Mouse (Mus musculus): ENCODE results near the gene Rnf150. TPM values are rescaled to one million over a fixed set of nuclear protein-coding genes. Genes with fewer than 3 reads are reported as not detected.
A peak's percentile ranks its signal among the peaks of the same experiment; 100 is the strongest.

Gene Rnf150
- total RNA-seq (2021) = 10 to 100 TPM; 16.7 to 19.4 TPM
- long read RNA-seq, experiment 1 = 0 reads
- long read RNA-seq, experiment 2, full-length matches to known transcripts = 1 of 3 reads
- long read RNA-seq, experiment 2, partial matches to known transcripts = 0 of 3 reads
- long read RNA-seq, experiment 2, other reads (novel, unspliced or antisense) = 2 of 3 reads

GRCm38 (mm10) chr8:82863041-82863744 lies at the start of gene Rnf150:
Rnf150 (plus strand) TSS chr8:82863356.
- DNase-seq (ENCODE audit: low spot score in 2 of 2) = peak; percentile 39 to 62

DNA sequence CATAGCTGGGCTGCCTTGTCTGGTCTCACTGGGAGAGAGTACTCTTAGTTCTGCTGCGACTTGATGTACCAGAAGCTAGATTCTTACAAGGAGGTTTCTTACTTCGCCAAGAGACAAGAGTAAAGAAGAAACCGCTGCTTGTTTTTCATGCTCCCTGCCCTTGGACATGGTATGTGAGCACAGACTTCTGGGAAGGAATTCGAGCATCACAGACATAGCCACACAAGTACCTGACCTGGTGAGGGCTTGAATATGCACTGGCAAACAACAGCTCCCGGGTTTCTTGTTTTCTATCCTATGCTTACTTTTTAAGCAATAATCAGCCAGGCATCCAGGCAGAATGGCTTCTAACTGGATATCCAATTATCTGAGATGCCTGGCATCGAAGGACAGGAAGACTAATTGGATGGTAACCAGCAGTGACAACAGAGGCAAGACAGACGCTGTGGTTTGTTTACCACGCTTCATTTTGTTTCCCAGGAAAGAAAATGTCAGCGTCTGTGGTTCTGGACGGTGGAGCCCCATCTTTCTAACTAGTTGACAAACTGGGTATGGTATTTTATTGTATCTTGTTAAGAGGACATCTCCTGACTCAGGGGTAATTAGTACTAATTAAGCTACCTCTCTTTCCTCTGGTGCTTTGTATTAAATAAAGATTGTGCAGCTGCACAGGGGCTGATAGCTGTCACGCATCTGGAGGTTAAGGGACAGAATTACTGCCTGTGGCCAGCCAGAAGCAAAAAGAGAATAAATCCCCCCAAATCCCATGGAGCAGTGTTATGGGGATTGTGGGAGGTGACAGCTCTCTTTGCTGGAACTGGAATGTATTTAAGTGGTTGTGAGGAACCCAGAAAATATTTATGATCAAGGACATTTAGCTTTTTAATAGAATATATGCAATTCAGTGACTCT lies 36.8 kb upstream of the Rnf150 start:
- DNase-seq (ENCODE audit: low spot score in 2 of 2) = no peak

DNA sequence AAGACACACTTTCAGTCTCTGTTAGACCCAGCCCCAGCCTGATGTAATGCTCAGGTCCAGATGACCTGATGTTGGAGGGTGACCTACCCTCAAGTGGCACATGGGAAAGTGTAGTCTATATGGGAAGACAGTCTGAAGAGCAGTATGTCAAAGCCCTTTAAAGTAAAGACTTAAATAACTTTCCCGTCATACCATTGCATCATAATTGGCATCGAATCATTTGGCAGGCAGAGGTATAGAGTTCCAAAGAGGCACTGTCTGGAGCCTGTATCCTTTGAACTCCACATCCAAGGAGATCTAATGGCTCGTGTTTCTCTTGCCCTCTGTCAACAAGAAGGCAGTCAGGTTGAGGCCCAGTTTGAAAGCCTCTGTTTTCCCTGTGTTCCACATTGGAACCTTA lies 22.7 kb upstream of the Rnf150 start:
- no peak for DNase-seq (ENCODE audit: low spot score in 2 of 2)

- no peak for DNase-seq (ENCODE audit: low spot score in 2 of 2)
Measured at GRCm38 (mm10) chr8:82840963-82841362, 22.2 kb upstream of the Rnf150 start.

DNA sequence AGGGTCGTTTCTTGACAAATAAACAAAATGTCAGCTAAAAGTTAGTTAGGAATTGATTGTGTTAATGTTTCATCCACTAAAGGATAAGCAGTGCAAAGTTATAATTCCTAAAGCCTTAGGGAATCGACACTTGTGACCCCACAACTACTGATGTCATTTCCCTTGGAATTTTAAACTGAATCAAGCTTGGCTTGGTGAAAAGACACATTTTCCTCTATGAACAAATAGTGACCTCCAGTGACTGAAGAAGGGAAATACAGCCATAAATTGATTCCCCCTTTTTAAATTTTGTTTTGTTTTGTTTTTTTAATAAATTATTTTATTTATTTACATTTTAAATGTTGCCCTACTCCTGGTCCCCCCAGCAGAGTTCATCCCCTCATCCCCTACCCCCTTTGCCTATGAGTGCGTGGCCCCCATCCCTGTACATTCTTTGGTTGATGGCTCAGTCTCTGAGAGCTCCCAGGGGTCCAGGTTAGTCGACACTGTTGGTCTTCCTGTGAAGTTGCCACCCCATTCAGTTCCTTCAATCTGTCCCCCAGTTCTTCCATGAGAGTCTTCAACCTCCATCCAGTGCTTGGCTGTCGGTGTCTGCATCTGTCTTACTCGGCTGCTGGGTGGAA lies 21.5 kb upstream of the Rnf150 start:
- DNase-seq (ENCODE audit: low spot score in 2 of 2) = no peak

DNA sequence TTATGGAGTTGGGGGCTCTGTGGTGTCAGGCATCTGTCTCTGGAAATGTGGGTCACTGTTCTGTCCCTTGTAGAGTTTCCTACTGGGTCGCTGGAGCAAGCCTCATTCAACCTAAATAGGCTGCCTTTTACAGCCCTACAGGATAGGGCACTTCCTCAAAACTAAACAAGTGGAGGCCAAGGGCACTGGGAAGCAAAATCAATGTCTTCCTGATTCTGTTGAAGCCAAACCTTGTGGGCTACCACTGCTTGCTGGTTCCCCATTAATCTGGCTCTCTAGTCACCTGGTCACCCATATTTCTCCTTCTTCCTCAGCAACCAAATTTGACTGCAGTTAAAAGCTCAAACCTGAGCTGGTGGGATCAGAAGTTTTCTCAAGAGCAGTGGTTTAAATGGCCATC lies 19.5 kb upstream of the Rnf150 start:
- DNase-seq (ENCODE audit: low spot score in 2 of 2) = no peak

DNA sequence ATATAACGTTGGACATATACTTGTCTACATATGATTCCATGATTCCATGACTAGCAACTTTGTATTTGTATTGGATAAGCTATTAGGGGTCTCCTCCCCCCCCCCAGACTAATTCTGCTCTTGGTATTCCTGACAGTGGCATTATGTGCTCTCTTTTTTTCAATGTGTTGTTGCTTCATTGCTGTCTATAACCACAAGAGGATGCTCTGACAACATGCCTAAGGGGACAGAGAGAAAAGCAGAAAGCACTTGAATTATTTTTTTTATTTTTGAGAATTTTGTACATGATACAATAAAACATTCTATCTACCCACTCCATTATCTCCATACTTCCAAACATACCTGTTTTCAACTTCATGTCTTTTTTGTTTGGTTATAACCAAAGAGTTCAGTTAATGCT lies 18.7 kb upstream of the Rnf150 start:
- no peak for DNase-seq (ENCODE audit: low spot score in 2 of 2)

- DNase-seq (ENCODE audit: low spot score in 2 of 2) = no peak
Measured at GRCm38 (mm10) chr8:82846098-82846497, 17.1 kb upstream of the Rnf150 start.

DNA sequence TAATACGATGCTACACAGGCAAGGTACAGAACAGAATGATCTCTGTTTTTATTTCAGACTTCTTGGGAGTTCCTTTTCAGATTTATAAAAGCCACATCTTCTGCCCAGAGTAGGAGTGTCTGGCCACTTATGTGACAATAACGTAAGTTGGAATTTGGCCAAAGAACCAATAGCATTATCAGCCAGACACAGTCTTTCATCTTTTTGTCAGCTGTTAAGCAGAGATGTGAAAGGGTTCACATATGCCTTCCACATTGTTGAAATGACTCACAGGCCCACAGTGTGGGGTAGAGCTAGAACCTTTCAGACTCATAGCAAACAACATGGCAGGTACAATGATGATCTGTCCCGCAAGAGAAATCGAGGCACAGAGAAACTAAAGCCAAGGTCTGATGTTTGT lies 16.4 kb upstream of the Rnf150 start:
- no peak for DNase-seq (ENCODE audit: low spot score in 2 of 2)

DNA sequence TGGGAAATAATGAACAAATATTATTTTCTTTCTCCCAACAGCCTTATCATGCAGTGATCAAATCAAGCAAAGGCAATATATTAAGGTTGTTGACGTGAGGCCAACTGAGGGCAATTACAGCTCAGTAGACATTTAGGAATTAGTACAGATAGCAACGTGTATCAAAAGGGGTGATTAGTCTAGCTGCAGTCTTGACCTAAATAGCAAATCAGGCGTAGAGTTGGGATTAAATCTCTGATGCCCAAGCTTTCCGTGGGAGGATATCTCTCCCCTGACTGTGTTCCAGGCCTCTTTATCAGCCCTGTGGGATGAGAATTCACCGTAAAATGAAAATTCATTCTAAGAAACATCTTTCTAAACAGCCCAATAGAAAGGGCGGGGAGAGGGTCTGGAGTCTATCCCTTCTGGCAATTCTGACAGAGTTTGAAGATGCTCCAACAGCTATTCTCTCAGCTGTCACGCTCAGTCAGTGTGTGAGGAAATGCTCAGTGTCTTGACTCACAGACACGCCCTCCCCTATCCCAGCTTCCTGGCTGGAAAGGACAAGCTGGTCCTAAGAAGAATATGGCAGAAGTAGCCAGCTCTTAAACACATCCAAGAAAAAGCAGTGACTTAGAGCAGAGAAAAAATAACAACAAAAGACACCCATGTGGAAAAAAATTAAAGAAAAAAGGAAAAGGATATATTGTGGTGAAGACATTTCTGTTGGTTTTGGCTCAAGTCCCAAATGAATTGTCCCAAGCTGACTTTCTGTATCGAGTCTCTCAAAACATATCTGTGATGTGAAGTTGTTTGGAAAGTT lies 4.4 kb upstream of the Rnf150 start:
- DNase-seq (ENCODE audit: low spot score in 2 of 2) = no peak

GRCm38 (mm10) chr8:82859343-82859620 lies 3.9 kb upstream of the Rnf150 start:
- no peak for DNase-seq (ENCODE audit: low spot score in 2 of 2)

- DNase-seq (ENCODE audit: low spot score in 2 of 2) = peak in 1 of 2 experiments; percentile 50
Measured at GRCm38 (mm10) chr8:82863745-82864520, 777 bp downstream of the Rnf150 start.

DNA sequence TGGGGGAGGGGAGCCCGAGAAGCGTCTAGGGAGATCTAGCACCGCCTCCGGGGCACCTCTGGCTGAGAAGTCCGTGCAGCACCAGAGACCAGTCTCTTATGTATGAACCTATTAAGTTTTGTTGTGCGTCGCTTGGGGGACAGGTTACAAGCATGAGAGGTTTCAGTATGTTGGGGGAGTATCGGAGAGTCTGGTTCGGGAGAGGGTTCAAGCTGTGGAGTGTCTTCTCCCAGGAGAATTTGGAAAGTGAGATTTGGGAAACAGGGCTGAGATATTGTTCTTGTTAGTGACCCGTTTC lies 1.3 kb downstream of the Rnf150 start:
- no peak for DNase-seq (ENCODE audit: low spot score in 2 of 2)

DNA sequence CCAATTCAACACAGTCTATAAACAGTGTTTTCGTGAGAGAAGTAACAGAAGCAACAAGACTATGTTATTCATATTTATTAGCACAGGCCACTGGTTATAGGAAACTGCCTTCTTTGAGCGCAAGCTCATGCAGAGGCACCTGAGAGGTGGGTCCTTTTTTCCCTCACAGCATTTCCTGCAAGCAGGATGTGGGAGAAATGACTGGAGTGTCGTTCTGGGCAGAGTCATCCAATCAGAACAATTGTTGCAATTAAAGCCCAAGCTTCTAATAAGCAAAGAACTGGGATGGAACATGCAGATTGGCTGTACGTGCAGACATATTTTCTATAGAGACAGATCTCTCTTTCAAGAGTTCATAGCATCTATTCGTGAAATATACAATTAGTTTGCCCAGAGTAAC lies 2.1 kb downstream of the Rnf150 start:
- no peak for DNase-seq (ENCODE audit: low spot score in 2 of 2)

DNA sequence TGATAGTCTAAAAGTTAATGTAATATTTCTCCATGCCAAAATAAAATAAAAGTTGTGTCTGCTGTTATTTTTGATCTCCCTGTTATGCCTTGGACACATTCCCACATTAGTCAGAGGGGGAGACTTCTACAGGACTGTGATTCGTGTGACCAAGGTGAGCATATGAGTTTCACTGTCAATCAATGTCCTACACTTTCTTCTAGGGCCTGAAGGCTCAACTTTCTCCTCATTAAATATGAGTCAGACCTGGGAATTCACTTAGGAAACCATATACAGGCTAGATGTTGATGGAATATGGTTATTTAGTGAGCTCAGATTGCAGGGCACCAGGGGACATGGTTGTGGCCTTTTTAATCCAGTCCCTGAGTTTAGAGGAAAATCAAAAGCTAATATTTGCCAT lies 3.1 kb downstream of the Rnf150 start:
- no peak for DNase-seq (ENCODE audit: low spot score in 2 of 2)

- DNase-seq (ENCODE audit: low spot score in 2 of 2) = no peak
Measured at GRCm38 (mm10) chr8:82870840-82871490, 7.8 kb downstream of the Rnf150 start.

GRCm38 (mm10) chr8:82871986-82872385 lies 8.8 kb downstream of the Rnf150 start:
- DNase-seq (ENCODE audit: low spot score in 2 of 2) = no peak

DNA sequence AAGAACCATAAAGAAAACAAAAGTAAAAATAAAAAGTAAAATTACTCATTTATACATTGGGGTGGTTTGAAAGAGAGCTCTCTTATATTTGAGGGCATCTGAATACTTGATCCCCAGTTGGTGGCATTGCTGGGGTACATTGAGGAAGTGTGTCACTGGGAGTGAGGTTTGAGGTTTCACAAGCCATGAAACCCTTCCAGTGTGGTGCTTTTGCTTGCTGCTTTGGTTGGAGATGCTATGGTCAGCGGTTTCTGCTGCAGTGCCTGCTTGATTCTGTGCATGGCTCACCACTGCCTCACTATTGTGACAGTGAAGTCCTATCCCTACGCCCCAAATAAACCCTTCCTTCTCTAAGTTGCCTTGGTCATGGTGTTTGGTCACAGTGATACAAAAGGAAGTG lies 10.9 kb downstream of the Rnf150 start:
- no peak for DNase-seq (ENCODE audit: low spot score in 2 of 2)

DNA sequence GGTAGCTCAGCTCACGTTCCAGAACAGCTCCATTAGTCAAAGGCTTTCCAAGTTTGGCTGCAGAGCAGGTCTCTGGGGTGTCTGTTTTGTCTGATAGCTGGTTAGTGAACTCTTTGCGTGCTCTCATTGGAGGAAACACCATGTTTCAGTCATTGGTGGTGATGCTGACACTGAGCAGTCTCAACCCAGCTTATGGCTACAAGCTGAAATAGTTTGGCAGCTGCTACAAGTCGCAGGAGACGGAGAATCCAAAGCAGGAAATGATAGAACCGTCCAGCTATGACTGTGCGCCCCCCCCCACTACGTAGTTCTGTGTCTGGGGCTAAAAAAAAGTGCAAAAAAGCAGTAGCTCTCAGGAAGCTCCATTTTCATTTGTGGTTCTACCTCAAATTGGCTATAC lies 12.0 kb downstream of the Rnf150 start:
- no peak for DNase-seq (ENCODE audit: low spot score in 2 of 2)

GRCm38 (mm10) chr8:82884480-82884879 lies 21.3 kb downstream of the Rnf150 start:
- no peak for DNase-seq (ENCODE audit: low spot score in 2 of 2)
